Mouse (Mus musculus): Measurements from ENCODE around the gene Gm17655.
A peak's percentile ranks its signal among the peaks of the same experiment; 100 is the strongest.
"Not testable (repeated sequence)": the region's sequence is repeated elsewhere in the genome, so short reads cannot be mapped to it uniquely, and the experiment has no call there.

Gene Gm17655

DNA sequence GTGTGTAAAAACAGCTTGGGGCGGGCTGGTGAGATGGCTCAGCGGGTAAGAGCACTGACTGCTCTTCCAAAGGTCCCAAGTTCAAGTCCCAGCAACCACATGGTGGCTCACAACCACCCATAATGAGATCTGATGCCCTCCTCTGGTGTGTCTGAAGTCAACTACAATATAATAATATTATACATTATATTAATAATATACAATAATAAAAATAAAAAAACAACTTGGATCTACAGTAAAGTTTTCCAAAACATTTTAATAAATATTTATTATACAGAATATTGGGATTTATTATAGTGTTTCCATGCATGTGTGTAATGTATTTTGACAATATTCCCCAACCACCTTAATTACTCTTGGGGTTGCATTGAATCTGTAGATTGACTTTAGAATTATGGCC lies at the start of gene Gm17655:
Gene Gm17655 (minus strand): TSS at position 101 of the 400 bp plus-strand sequence.
- not testable (repeated sequence) for DNase-seq (ENCODE audit: extremely low spot score)

DNA sequence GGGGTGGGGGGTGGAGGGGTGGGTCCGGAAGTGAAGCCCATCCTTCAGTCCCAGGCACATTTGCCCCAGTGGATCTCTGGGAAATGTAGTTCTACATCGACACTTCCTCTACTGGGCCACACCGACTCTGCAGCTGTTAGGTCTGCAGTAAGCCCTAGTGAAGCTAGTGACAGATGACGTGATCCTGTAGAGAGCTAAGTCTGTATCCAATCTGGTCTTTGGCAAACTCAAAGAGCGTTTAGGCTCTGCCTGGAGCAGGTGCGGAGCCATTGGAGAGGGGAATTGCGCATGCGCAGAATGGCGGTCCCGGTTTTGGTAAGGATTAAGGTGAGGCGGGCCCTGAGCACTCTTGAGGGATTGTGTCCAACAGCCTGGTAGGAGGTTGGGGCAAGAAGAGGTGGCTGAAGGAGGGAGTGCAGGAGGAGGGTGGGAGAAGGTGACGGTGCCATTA lies 37.7 kb upstream of the Gm17655 start, which contains the start of gene Zfp605:
Gene Zfp605 (plus strand): TSS at position 102 of the 451 bp plus-strand sequence.
- peak; percentile 89 for DNase-seq (ENCODE audit: extremely low spot score)

DNA sequence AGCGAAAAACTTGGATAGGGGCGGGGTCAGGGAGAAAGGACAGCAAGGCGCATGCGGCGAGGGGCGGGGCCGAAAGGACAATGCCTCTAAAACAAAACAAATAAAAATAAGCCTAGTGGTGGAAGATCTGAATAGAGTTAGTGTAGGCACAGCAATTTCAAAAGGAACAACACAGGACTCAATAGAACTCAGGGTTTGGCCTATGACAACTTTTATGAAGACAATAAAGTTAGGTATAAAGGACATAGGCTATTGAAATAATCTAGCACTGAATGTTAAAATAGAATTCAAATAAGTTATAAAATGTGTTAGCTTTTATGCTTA lies 36.0 kb upstream of the Gm17655 start:
- no peak for DNase-seq (ENCODE audit: extremely low spot score)

DNA sequence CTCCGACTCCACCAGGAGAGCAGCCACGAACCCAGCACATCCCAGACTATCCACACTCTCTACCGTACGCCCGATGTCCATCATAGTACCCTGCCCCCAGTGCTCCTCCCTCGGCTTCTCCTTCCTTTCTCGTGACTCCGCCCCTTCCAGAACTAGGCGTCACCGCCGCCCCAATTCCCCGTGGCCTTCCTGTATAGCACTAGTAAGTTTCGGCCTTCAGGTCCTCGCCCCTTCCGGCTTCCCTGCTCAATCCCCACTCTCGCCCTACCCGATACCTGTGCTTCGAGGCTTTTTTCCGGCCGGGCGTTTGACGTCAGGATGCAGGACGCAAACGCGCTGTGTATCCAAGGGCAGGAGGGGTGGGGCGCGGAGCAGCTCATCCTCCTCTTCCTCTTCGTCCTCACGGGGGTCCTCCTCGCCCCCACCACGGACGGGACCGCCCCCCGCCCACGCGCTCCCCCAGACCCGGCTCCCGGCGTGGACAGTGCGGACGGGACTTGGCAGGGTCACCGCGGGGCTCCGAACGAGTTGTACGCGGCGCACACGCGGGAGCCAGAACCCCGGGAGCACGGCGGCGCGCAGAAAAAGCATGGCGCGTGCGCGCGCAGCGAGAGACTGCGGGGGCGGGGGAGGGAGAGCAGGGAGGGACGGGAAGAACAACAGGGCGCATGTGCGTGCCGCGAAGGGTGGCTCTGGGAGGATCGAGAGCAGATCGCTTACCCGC lies 35.4 kb upstream of the Gm17655 start, which contains the start of gene Gtpbp6:
Gene Gtpbp6 (minus strand): TSS at position 617 of the 724 bp plus-strand sequence.
- DNase-seq (ENCODE audit: extremely low spot score), result peak; percentile 94

DNA sequence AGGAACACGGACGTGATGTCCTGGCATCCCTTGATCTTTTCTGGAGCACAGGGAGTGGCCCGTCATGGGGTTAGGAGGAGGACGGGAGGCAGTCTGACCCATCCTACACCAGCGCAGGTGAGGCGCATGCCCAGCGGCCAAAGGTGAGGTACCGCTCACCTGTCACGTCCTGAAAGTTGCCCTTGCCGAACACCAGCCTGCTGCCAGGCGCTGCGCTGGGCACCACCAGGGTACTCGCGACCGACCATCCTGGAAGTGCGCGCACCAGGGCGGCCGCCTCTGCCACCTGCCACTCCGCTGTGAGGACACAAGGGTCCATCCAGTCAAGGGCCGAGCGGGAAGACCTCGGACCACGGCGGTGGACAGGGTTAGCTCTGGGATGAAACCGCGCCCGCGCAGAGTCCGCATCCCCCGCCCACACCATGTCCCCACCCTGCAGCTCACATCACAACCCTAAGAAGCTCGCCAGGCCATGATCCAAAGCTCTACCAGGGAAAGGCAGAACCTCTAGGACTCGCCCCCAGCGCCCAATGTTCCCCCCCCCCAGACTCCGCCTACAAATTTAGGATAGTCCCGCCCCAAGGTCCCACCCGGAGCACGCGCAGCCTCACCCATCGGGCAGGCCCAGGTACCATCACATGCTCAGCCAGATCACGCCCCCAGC lies 34.7 kb upstream of the Gm17655 start:
- DNase-seq (ENCODE audit: extremely low spot score), result no peak

DNA sequence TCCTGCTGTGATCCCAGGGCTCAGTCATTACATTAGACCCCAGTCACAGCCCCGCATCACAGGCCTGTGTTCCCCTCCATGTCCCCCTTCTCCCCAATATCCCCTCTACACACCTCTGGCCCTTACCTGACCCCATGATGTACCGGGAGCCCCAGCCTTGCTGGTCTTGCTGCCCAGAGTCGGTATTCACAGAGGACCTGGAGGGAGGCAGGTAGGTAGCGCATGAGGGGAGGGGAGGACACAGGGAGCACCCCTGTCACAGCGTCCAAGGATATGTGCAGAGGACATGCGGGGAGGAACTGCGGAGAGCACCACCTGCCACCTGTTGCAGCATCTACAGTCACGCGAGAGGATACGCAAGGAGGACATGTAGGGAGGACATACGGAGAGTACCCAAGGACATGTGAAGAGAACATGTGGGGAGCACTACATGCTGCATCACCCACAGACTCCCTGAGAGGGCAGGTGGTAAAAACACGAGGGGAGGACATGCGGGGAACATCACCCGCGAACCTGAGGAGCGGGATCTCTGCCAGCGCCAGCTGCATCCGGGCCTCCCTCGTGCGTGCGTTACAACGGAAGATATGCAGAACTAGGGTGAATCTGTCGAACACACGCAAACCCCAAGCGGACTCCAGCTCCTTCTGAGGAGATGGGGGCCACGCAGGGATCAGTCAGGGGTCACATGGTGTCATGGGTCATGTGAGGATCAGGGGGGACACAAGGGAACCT lies 34.0 kb upstream of the Gm17655 start:
- no peak for DNase-seq (ENCODE audit: extremely low spot score)

DNA sequence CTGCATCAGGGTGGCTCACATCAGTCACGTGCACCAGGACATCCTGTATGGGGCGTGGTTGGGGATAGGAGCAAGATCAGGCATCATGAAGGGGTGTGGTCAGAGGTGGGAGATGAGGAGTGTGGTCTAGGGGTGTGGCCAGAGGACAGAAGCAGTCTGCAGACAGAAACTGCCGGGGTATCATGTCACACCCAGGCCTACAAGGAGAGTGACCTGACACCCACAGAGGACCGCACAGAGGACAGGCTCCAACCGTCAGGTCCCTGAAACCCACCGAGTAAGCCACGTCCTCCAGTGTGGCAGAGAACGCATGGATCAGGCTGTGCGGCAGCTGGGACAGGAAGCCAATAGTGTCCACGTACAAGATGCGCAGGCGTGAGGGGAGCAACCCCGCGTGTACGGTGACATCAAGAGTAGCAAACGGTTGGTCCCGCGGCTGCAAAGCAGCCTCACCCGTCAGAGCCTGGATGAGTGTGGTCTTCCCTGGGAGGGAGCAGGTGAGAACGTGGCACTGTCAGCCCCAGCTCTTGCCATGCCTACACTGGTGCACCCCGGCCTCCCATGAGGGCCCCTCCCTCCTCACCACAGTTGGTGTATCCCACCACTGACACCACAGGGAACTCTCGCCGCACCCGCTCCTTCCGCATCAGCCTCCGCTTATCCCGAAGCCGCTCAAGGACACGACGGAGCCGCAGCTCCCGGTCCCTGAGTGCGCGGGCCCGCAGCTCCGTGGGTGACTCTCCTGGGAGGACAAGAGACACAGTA lies 32.5 kb upstream of the Gm17655 start:
- DNase-seq (ENCODE audit: extremely low spot score), result no peak

DNA sequence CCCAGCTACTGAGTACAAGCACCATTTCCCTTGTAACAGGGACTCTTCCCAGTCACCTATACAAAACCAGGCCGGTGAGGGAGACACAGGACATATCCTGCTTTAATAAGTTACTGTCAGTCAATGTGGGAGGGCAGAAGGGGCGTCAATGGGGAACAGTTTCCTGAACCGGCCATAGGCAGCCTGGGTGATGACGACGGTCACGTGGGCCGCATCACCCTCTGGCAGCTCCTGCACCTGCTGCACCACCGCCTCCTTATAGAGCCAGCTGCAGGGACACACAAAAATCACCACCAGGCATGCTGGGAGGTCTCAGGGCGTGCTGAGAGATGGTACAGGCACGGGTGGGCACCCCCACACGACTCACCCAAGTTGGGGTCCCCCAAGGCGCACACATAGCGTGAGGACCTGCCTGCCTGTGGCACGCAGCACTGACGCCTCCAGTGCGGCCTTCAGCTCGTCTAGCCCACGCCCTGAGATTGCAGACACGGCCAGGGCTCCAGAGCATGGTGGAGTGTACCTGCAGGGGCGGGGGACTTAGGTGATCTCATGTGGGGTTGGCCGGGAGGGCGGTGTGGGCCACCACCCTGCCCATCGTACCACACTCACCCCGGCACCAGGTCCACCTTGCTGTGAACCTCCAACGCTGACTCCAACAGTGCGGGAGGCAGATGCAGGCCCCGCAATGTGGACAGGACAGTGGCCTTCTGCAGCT lies 31.7 kb upstream of the Gm17655 start:
- DNase-seq (ENCODE audit: extremely low spot score), result no peak

DNA sequence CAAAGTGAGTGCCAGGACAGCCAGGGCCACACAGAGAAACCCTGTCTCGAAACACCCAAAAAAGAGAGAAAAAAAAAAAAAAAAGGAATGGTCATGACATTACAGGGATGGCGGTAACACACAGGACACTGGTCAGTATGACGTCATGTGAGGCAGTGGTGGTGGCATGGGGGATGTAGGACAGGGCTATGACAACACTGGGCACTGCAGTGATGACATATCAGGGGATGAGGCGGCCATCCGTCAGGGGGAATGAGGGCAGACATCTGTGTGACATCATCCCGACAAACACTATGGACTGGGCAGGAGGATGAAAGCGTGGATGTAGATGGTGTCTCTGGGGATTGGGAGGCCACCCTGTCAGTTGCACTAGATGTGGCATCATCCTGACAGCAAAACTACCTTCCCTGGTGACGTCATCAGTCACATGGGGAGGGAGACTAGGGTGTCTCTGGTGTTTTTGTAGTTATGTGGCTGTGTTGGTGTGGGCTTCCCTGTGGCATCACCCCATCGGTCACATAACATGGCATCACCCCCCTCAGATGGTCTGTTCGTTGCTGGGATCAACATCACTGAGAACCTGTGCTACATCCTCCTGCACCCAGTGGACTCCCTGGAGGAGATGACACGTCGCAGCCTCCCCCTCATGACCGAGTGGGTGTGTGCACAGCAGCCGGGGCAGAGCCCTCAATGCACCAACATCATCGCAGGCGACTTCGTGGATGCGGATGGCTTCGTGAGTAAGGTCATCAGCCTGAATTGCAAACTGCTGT lies 30.7 kb upstream of the Gm17655 start:
- no peak for DNase-seq (ENCODE audit: extremely low spot score)

DNA sequence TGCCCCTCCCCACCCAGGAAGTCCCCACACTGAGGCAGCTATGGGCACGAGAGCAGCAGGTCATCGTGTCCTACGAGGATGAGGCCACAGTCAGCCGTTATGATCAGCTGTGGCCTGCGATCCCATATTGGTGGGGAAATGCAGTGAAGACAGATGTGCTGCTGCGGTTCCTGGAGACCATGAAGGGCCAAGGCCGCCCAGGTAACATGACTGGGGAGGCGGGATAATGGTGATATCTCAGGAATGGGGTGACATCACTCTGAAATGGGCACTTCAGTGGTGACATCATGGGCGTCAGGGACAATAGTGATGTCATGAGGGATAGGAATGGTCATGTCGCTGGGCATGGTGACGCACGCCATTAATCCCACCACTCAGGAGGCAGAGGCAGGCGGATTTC lies 30.1 kb upstream of the Gm17655 start:
- DNase-seq (ENCODE audit: extremely low spot score), result no peak

DNA sequence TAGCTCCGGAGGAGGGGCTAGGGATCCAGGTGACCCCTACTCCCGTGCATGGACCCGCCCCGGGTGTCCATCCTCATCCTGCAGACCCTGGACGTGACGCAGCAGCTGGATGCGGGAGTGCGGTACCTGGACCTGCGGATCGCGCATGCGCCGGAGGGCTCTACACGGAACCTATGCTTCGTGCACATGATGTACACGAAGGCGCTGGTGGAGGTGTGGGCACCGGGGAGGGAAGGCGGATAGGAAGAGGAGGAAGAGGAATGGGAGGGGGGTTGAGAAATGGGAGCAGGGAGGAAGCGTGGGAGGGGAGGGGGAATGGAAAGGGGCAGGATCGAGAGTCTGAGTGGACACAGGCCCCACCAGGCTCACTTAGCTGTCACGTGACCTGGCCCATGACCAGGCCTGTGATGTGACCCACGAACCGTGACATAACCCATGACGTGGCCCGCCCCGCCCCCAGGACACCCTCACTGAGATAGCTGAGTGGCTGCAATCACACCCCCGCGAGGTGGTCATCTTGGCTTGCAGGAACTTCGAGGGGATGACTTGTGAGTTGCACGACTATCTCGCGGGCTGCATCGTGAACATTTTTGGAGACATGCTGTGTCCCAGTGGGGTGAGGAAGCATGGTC lies 29.5 kb upstream of the Gm17655 start:
- peak; percentile 48 for DNase-seq (ENCODE audit: extremely low spot score)

DNA sequence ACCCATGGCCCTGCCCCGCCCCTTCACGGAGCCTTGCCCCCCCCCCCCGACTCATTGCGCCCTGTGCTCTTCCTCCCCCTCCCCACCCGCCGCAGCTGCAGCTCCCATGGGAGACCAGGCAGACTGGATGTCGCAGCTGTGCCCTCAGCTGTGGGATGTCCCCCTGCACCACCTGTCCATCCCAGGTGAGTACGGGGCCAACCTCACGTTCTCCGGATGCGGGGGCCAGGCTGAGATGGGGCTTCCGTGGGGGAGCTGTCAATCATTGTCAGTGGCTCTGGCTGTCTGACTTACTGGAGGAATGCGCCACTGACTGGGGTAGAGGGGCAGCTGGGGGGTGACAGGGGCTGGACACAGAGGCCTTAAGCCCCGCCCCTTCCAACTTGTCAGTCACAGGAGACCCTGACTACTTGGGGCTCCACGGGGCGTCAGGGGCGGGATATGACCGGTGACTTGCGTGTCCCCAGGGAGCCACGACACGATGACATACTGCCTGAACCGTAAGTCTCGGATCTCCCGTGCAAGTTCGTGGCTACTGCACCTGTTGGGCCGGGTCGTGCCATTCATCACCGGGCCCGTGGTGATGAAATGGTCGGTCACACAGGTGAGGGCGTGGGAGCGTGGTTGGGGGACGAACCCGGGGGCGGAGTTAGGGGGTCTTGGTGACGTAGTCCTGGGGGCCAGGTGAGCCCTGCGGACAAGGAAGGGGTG lies 28.8 kb upstream of the Gm17655 start:
- DNase-seq (ENCODE audit: extremely low spot score), result peak; percentile 45

DNA sequence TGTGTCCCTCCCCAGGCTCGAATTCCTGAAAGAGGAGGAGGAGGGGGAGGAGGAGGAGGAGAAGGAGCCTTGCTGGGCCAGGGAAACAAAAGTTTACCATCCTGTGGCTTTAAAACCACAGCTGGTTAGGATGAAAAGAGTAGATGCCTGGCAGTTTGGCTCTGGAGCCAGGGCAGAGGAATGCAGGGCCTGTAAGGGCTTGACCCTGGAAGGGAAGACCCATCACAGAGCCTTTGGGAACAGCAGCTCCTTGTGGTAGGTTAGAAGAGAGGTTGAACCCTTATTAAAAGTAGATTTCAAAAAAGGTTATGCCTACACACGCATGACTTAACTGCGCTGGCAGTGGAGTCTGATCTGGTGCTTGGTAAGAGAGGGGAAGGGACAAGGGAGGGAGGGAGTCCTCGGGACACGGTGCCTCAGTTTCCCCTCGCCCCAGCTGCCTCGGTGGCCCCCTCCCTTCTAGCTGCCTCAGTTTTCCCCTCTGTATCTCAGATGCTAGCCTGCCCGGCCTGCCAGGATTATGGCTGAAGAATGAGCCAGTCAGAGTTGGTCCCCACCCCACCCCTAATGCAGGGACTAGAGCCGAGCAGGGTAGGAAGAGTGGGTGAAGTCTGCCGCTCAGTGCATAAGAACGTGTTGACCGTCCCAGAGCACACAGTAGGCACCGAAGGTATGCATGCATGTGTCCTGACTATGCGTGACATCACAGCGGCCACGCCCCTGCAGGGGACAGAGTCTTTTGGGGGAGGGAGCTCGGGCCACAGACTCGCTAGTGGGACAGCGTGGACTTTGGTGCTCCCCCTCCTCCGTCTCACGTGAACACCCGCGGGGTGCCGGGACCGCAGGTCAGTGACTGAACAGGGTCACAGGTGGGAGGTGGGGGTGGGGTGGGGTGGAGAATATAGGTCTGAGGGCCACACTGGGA lies 27.6 kb upstream of the Gm17655 start, which contains the start of gene Plcxd1:
Gene Plcxd1 (plus strand): TSS at position 314 of the 925 bp plus-strand sequence.
- peak; percentile 44 for DNase-seq (ENCODE audit: extremely low spot score)

DNA sequence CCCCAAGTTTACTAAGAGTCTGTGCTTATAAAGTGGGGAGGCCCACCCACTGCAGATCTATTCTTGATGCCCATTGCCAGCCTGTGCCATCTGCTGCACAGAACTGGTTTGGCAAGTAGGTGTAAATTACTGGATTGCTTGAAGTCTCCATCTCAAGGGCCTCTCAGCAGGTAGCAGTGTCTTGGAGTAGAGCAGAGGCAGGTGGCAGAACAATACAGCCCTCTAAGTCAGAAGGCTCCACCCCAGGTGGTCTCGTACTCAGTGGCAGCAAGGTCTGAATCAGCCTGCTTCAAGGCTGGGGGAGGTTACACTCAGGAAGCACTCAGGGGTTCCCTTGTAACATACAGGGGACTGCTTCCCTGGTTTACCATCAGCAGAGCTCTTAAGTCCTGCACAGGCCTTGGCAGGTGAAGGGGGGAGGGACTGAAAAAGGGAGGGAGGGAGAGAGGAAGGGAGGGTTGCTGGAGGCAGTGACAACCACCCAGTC lies 26.7 kb upstream of the Gm17655 start:
- DNase-seq (ENCODE audit: extremely low spot score), result no peak

DNA sequence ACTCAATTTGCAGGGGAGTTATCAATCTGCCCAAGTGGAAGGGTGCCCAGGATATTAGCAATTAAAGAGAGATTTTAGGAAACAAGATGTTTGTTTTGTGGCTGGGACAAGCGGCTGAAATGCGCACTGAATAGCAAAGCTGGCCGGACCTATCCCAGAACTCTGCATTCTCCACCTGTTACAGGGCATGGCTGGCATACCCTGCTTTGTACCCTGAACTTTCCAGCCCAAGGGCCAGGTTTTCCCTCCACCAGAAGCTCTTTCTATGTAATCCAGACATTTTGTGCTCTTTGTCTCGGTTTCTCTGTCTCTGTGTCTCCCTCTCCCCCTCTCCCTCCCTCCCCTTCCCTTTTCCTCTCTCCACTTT lies 22.5 kb upstream of the Gm17655 start:
- DNase-seq (ENCODE audit: extremely low spot score), result no peak

DNA sequence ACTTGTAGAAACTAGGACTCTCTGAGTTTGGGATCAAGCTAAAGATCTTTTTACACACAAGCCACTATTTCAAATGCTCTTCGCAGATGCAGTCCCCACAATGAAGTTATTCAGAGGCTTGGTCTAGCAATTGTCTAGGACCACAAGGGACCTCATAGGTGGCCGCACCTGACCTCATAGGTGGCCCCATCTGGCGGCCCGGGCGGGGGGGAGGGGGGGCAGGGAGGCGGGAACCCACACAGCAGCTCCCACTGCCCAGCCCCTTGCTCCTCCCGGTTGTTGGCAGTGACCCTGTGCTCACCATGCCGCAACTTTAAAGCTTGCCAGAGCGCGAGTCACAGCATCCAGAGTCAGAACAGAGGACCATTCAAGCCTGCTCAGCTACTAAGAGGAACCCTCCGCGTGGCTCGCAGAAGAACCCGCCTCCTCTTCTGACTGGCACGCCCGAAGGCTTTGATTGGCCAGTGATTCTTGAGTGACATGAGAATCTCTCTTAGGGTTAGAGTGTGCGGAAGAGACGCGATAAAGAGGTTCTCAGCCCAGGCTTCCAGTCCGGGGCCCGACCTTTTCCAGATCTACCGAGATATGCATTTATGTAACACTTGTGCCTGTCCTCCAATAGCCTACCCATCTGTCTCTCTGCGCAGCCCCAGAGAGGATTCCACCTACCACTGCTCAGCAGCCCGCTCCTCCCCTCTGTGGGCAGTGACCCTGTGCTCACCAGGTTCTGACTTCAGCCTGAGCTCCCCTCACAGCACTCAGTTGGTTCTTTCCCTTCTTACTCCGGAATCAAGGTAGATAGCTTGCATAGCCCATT lies 21.9 kb upstream of the Gm17655 start, which contains the start of gene Gm35315:
Gene Gm35315 (minus strand): TSS at position 391 of the 817 bp plus-strand sequence.
- DNase-seq (ENCODE audit: extremely low spot score), result peak; percentile 85

DNA sequence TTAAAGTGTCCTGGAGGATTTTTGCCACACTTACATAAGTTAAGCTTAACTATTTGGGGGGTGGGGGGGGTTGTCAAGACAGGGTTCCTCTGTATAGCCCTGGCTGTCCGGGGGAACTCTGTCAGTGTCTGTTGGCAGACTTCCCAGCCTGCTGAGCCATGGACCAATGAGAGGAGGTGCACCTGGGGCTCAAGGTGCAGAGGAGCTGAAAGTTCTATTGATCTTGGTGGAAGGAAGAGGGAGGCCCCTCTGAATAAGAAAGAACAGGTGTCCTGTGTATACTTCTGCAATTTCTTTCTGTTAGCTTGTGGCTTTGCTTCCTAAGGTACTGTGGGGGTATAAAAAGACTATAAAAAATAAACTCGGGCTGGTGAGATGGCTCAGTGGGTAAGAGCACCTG lies 19.2 kb upstream of the Gm17655 start:
- no peak for DNase-seq (ENCODE audit: extremely low spot score)

Measured in embryo, embryonic 9.5 days (tissue).